Mouse (Mus musculus) olfactory bulb, adult 2 months (tissue): ENCODE measurements around the gene Zswim4. TPM values are rescaled to one million over a fixed set of nuclear protein-coding genes. Genes with fewer than 3 reads are reported as not detected.

Source experiments
- H3K27ac ChIP-seq: fragments of 200-500 bp; 2 replicates; pipeline ENCODE4 v1.5.1; 2012; ENCODE audit warnings: low read depth, low read length; ENCODE audit not compliant: insufficient read depth
- H3K4me1 ChIP-seq: fragments of 200-500 bp; 2 replicates; pipeline ENCODE4 v1.6.1; 2012; ENCODE audit warnings: low read length; ENCODE audit not compliant: control insufficient read depth, insufficient read depth
- H3K4me3 ChIP-seq: fragments of 200-500 bp; 2 replicates; pipeline ENCODE4 v1.5.1; 2012; ENCODE audit warnings: mild to moderate bottlenecking, low read depth, low read length, moderate library complexity; ENCODE audit not compliant: insufficient read depth
- CTCF ChIP-seq: fragments of 200-500 bp; IDR thresholded peaks from 2 replicates; pipeline ENCODE4 v1.5.1; 2012; ENCODE audit warnings: low read depth, mild to moderate bottlenecking, low read length, moderate library complexity; ENCODE audit not compliant: insufficient read depth
- POLR2A ChIP-seq: fragments of 200-500 bp; IDR thresholded peaks from 2 replicates; pipeline ENCODE4 v1.6.1; 2012; ENCODE audit warnings: mild to moderate bottlenecking, low read depth, low read length, moderate library complexity; ENCODE audit not compliant: insufficient read depth
- WGBS: fragments of 180-500 bp; shearing (Covaris S2); methylation state at CpG from one replicate; pipeline ENCODE4 v1.1.7; 2018; 5-methylcytosine and 5-hydroxymethylcytosine counted together
- polyA plus RNA-seq: library from polyadenylated mRNA; stranded (reverse); fragments of >200 nt; gene quantifications from 2 replicates; pipeline ENCODE4 v1.2.4, GENCODE M21; 2012; ENCODE audit warnings: low replicate concordance; ENCODE audit not compliant: missing spikeins, insufficient read depth, insufficient read length

Gene Zswim4
- polyA plus RNA-seq, 1 experiment: 65.7 TPM

DNA sequence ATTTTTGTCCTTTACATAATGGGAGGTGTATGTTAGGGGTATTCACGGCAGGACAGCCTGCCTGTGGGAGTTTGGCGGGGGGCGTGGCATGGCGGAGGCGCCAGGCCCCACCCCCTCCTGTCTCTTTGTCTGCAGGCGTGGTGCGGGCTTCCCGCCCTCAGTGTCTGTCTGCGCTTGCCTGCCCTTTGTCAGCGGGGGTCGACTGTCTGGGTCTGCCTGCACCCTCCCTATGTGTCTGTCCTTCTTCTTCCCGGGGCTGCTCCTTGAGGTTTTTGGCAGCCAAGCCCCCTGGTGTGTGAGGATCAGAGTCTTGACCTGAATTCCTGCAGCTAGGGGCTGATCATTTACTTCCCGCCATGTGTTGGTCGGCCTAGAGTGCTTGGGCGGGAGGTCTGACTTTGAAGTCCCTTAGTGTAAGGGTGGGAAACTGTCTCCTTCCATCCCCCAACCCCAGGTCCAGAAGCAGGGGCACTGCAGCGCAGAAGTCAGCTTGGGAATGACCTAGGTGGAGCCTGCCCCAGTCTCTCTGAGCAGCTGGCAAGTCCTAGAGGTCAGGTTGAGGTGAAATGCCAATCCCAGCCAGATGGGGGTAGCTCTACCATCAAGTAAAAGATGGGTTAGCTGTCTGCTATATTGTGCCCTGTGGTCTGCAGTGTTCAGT, 56.2 kb downstream of the Zswim4 start:
- peaks cover 22% of the 10 kb centered on the region for H3K4me1 ChIP-seq
- no peak overlapping the region for H3K4me3 ChIP-seq
- TF ChIP-seq CTCF (no peak), POLR2A (no peak)
- 13% methylated on average over 16 of the region's 16 CpGs for WGBS
- no peak overlapping the region for H3K27ac ChIP-seq

DNA sequence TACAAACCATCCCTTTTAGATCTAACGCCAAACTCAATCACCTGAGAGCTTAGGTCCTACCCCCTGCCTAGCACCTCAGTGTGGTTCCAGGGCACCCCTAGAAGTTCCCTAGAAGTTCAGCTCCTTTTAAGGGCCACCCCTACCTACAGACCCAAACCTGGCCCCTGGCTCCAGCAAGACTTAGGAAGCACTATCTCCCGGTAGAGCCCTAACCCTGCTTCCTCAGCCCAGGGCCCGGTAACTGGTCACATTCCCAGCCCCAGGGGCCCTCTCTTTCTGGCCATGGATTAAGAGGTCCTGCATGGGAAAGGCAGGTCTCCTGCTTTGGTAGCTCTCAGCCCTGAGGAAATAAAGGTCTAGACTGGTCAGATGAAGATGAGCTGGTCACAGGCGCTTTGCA, 56.9 kb downstream of the Zswim4 start:
- TF ChIP-seq POLR2A (no peak), CTCF (no peak)
- H3K4me1 ChIP-seq: peaks cover 22% of the 10 kb centered on the region
- H3K27ac ChIP-seq: no peak overlapping the region
- no peak overlapping the region for H3K4me3 ChIP-seq
- 59% methylated on average over 4 of the region's 4 CpGs for WGBS

DNA sequence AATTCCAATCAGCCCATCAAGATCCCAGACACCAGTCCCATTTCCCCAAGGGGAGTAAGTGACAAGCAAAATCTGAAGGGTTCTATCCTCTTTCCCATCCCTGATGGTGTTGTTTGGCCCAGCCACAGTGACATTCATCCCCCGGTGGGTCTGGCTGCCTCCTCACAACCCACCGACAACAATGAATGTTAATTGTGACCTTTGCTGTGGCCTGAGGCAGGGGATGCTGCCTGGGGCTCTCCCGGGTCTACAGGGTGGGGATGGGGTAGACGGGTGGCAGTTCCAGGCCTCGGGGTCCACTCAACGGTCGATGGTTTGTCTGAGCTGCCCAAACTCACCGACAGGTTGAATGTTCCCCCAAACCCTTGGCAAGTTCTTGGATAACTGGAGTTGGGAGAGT, 58.3 kb downstream of the Zswim4 start:
- peaks cover 18% of the 10 kb centered on the region for H3K4me1 ChIP-seq
- TF ChIP-seq CTCF: no peak
- TF ChIP-seq POLR2A: no peak
- no peak overlapping the region for H3K4me3 ChIP-seq
- no peak overlapping the region for H3K27ac ChIP-seq
- WGBS: 87% methylated on average over 8 of the region's 8 CpGs

DNA sequence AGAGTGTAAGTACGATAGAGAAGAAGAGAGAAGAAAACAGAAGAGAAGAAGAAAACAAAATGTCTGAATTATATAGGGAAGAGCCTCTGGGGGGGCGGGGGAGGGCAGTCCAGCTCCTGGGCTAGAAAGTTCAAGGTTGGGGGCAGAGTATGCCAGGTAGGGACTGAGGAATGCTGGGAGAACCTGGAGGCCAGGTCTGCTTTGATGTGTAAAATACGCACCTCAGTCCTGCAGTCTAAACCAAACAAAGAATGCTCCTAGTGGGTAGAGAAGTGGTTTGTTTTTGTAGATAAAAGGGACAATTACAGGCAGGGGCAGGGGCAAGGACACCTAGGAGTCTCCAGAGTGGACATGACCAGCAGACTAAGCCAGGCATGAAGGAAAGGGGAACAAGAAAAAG, 59.5 kb downstream of the Zswim4 start:
- no peak for TF ChIP-seq POLR2A
- no peak for TF ChIP-seq CTCF
- Histone ChIP-seq H3K4me1 (peaks cover 14% of the 10 kb centered on the region), H3K27ac (no peak overlapping the region), H3K4me3 (no peak overlapping the region)
- WGBS: 100% methylated on average over 3 of the region's 3 CpGs

DNA sequence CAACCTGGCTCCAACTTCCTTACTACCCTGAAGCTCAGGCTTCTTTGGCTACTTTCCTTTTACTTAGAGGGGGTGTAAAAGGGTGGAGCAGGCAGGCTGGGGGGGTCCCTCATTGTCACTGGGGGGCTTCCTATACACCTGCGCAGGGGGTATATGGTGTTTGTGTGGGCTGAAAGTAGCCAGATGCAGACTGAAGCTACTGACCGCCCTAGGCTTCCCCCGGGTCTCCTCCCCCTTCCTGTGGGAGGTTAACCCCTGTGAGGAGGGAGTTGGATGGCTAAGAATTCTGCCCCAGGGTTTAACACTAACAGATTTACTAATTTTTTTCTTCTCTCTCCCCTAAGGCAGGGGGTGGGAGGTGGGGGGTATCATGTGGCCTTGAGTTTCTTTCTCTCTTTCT, 60.3 kb downstream of the Zswim4 start:
- no peak overlapping the region for H3K4me3 ChIP-seq
- no peak overlapping the region for H3K27ac ChIP-seq
- 62% methylated on average over 3 of the region's 3 CpGs for WGBS
- TF ChIP-seq POLR2A (no peak), CTCF (no peak)
- peaks cover 14% of the 10 kb centered on the region for H3K4me1 ChIP-seq

GRCm38 (mm10) chr8:84173861-84174260, 63.0 kb downstream of the Zswim4 start:
- H3K4me3 ChIP-seq: no peak overlapping the region
- peaks cover 3% of the 10 kb centered on the region; the same call in 1 of the 2 replicates for H3K4me1 ChIP-seq
- no peak overlapping the region for H3K27ac ChIP-seq
- no peak for TF ChIP-seq CTCF
- TF ChIP-seq POLR2A: no peak
- WGBS: 84% methylated on average over 6 of the region's 6 CpGs

GRCm38 (mm10) chr8:84170096-84170495, 66.8 kb downstream of the Zswim4 start:
- Histone ChIP-seq H3K4me1 (no peaks in the 10 kb centered on the region), H3K4me3 (no peak overlapping the region), H3K27ac (no peak overlapping the region)
- no peak for TF ChIP-seq POLR2A
- no peak for TF ChIP-seq CTCF
- WGBS: 64% methylated on average over 5 of the region's 5 CpGs

DNA sequence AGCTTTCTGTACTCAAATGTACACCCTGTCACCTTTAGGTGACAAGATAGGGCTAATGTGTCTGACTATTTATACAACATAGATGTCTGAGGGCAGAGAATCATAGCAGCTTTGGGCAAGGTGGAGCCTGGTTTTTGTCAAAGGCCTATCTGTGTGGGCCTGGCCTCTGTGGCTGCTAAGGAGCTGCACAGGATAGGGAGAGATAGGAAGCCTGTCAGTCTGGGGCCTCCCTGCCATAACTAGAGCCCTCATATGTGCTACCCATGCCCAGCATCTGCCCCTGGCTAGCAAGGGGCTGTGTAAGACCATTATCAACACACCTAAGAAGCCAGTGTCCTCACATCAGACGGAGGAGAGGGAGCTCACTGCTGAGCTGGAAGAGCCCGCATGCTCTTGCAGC, 69.2 kb downstream of the Zswim4 start:
- WGBS: 96% methylated on average over 2 of the region's 2 CpGs
- H3K4me3 ChIP-seq: no peak overlapping the region
- TF ChIP-seq POLR2A (no peak), CTCF (no peak)
- no peaks in the 10 kb centered on the region for H3K4me1 ChIP-seq
- no peak overlapping the region for H3K27ac ChIP-seq

Other genes with a start within 250 kb of the Zswim4 start
- gene Samd1, start 239.4 kb downstream of the Zswim4 start, polyA plus RNA-seq: not detected in 2 replicates
- gene 1700067K01Rik, start 235.6 kb downstream of the Zswim4 start, polyA plus RNA-seq: not detected in 2 replicates
- gene 2210011C24Rik, start 224.9 kb downstream of the Zswim4 start, polyA plus RNA-seq: not detected in 2 replicates
- not detected in 2 replicates for gene Palm3, start 215.6 kb downstream of the Zswim4 start, polyA plus RNA-seq
- not detected in 2 replicates for gene Il27ra, start 194.5 kb downstream of the Zswim4 start, polyA plus RNA-seq
- not detected in 2 replicates for gene Rln3, start 192.1 kb downstream of the Zswim4 start, polyA plus RNA-seq
- gene Gm10643, start 171.9 kb downstream of the Zswim4 start, polyA plus RNA-seq: not detected in 2 replicates
- not detected in 2 replicates for gene Rfx1, start 170.2 kb downstream of the Zswim4 start, polyA plus RNA-seq
- gene Dcaf15, start 132.3 kb downstream of the Zswim4 start, polyA plus RNA-seq: not detected in 2 replicates
- gene Podnl1, start 111.1 kb downstream of the Zswim4 start, polyA plus RNA-seq: not detected in 2 replicates
- not detected in 2 replicates for gene Cc2d1a, start 89.1 kb downstream of the Zswim4 start, polyA plus RNA-seq
- not detected in 2 replicates for gene 4930432K21Rik, start 89.0 kb downstream of the Zswim4 start, polyA plus RNA-seq
- not detected in 2 replicates for gene Nanos3, start 51.8 kb downstream of the Zswim4 start, polyA plus RNA-seq
- not detected in 2 replicates for gene D8Ertd738e, start 12.7 kb upstream of the Zswim4 start, polyA plus RNA-seq
- gene Mri1, start 20.3 kb upstream of the Zswim4 start, polyA plus RNA-seq: not detected in 2 replicates
- not detected in 2 replicates for gene Ccdc130, start 33.3 kb upstream of the Zswim4 start, polyA plus RNA-seq
- gene Cacna1a, start 151.4 kb upstream of the Zswim4 start, polyA plus RNA-seq: not detected in 2 replicates